Mouse (Mus musculus) 3134 (cell line): ENCODE measurements around the gene Kdelr2.
"Not testable (repeated sequence)": the region's sequence is repeated elsewhere in the genome, so short reads cannot be mapped to it uniquely, and the experiment has no call there.

Source experiments
- DNase-seq: peaks from one replicate; pipeline ENCODE4 v3.0.0-alpha.2; 2011; ENCODE audit warnings: low spot score; ENCODE audit not compliant: insufficient read length; ENCODE audit errors: extremely low read depth

Kdelr2 gene

GRCm38 (mm10) chr5:143403221-143404147 lies at the start of gene Kdelr2:
Gene Kdelr2, plus strand, starts transcription at chr5:143403838.
- DNase-seq, result peak; percentile 94

- DNase-seq, result no peak
Observed at GRCm38 (mm10) chr5:143356017-143356416, 47.6 kb upstream of the Kdelr2 start.

- DNase-seq, result no peak
Observed at GRCm38 (mm10) chr5:143356686-143357388, 46.8 kb upstream of the Kdelr2 start, which contains the start of gene Grid2ip. Gene Grid2ip, plus strand, starts transcription at chr5:143357338.

GRCm38 (mm10) chr5:143357564-143357963 lies 46.1 kb upstream of the Kdelr2 start:
- no peak for DNase-seq

GRCm38 (mm10) chr5:143359263-143359662 lies 44.4 kb upstream of the Kdelr2 start:
- DNase-seq, result no peak

- DNase-seq, result no peak
Observed at GRCm38 (mm10) chr5:143360000-143360399, 43.6 kb upstream of the Kdelr2 start.

GRCm38 (mm10) chr5:143361428-143361827 lies 42.2 kb upstream of the Kdelr2 start:
- no peak for DNase-seq

- DNase-seq, result no peak
Observed at GRCm38 (mm10) chr5:143363678-143364615, 39.7 kb upstream of the Kdelr2 start.

- no peak for DNase-seq
Observed at GRCm38 (mm10) chr5:143367931-143368330, 35.7 kb upstream of the Kdelr2 start.

GRCm38 (mm10) chr5:143369611-143370255 lies 33.9 kb upstream of the Kdelr2 start:
- no peak for DNase-seq

- DNase-seq, result no peak
Observed at GRCm38 (mm10) chr5:143370416-143371145, 33.1 kb upstream of the Kdelr2 start.

GRCm38 (mm10) chr5:143371146-143371510 lies 32.5 kb upstream of the Kdelr2 start:
- no peak for DNase-seq

GRCm38 (mm10) chr5:143372818-143373217 lies 30.8 kb upstream of the Kdelr2 start:
- no peak for DNase-seq

- DNase-seq, result no peak
Observed at GRCm38 (mm10) chr5:143375242-143375641, 28.4 kb upstream of the Kdelr2 start.

GRCm38 (mm10) chr5:143376156-143376555 lies 27.5 kb upstream of the Kdelr2 start:
- no peak for DNase-seq

- DNase-seq, result no peak
Observed at GRCm38 (mm10) chr5:143386797-143387621, 16.6 kb upstream of the Kdelr2 start.

GRCm38 (mm10) chr5:143394184-143394583 lies 9.5 kb upstream of the Kdelr2 start:
- DNase-seq, result no peak

GRCm38 (mm10) chr5:143394966-143395365 lies 8.7 kb upstream of the Kdelr2 start:
- not testable (repeated sequence) for DNase-seq

GRCm38 (mm10) chr5:143395649-143396048 lies 8.0 kb upstream of the Kdelr2 start:
- no peak for DNase-seq
